Mouse (Mus musculus): ENCODE measurements around the gene Gpr4. TPM values are rescaled to one million over a fixed set of nuclear protein-coding genes. Genes with fewer than 3 reads are reported as not detected.

Gpr4 gene
- polyA plus RNA-seq, 1 experiment = 5.5 TPM

GRCm38 (mm10) chr7:19166990-19167389 lies 45.3 kb upstream of the Gpr4 start:
- no peaks in the 10 kb centered on the region; the same call in 1 of the 2 replicates for H3K27me3 ChIP-seq (ENCODE audit: control insufficient read depth, insufficient read depth, low read length)
- no peaks in the 10 kb centered on the region for H3K36me3 ChIP-seq (ENCODE audit: control insufficient read depth, insufficient read depth, low read length)
- WGBS = 79% methylated on average over 3 of the region's 3 CpGs
- no peak overlapping the region for H3K27ac ChIP-seq (ENCODE audit: control insufficient read depth, insufficient read depth, low read length)
- H3K4me1 ChIP-seq (replicated peaks; ENCODE audit: control insufficient read depth, insufficient read depth, low read length) = peaks cover 20% of the 10 kb centered on the region
- TF ChIP-seq POLR2A (IDR thresholded peaks at IDR 0.05; ENCODE audit: control insufficient read depth, extremely low read depth, insufficient read depth, low read length, poor library complexity) = no peak
- TF ChIP-seq CTCF (IDR thresholded peaks at IDR 0.05; ENCODE audit: borderline replicate concordance, control insufficient read depth, extremely low read depth, insufficient read depth, low read length, poor library complexity) = no peak
- no peak overlapping the region for H3K4me3 ChIP-seq (ENCODE audit: control insufficient read depth, insufficient read depth, low read length)
- no peak for DNase-seq

DNA sequence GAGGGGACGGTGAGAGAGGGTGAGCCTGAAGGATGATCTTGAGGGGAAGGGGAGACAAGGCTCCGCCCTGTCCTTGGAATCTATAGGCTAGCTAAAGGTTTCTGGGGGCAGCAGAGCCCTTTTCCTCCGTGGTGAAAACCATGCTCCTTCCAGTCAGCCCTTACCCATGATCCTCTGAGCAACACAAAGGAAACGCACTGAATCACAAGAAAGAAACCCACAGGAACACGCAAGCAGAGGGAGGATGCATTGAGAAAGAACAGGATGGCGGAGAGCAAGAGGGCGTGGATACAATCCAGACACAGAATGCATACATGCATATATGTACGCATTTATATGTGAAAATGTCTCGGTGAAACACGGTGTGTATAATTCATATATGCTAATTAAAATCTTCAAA lies 42.8 kb upstream of the Gpr4 start:
- H3K4me1 ChIP-seq (replicated peaks; ENCODE audit: control insufficient read depth, insufficient read depth, low read length) = peaks cover 19% of the 10 kb centered on the region
- H3K4me3 ChIP-seq (ENCODE audit: control insufficient read depth, insufficient read depth, low read length) = no peak overlapping the region
- no peak for DNase-seq
- H3K27me3 ChIP-seq (ENCODE audit: control insufficient read depth, insufficient read depth, low read length) = no peaks in the 10 kb centered on the region; the same call in 1 of the 2 replicates
- no peak for TF ChIP-seq CTCF (IDR thresholded peaks at IDR 0.05; ENCODE audit: borderline replicate concordance, control insufficient read depth, extremely low read depth, insufficient read depth, low read length, poor library complexity)
- TF ChIP-seq POLR2A (IDR thresholded peaks at IDR 0.05; ENCODE audit: control insufficient read depth, extremely low read depth, insufficient read depth, low read length, poor library complexity) = no peak
- no peaks in the 10 kb centered on the region for H3K36me3 ChIP-seq (ENCODE audit: control insufficient read depth, insufficient read depth, low read length)
- WGBS = 41% methylated on average over 10 of the region's 10 CpGs
- H3K27ac ChIP-seq (ENCODE audit: control insufficient read depth, insufficient read depth, low read length) = no peak overlapping the region

- TF ChIP-seq CTCF (IDR thresholded peaks at IDR 0.05; ENCODE audit: borderline replicate concordance, control insufficient read depth, extremely low read depth, insufficient read depth, low read length, poor library complexity) (no peak), POLR2A (IDR thresholded peaks at IDR 0.05; ENCODE audit: control insufficient read depth, extremely low read depth, insufficient read depth, low read length, poor library complexity) (no peak)
- Histone ChIP-seq H3K4me1 (replicated peaks; ENCODE audit: control insufficient read depth, insufficient read depth, low read length) (peaks cover 13% of the 10 kb centered on the region), H3K4me3 (ENCODE audit: control insufficient read depth, insufficient read depth, low read length) (no peak overlapping the region), H3K27ac (ENCODE audit: control insufficient read depth, insufficient read depth, low read length) (no peak overlapping the region), H3K27me3 (ENCODE audit: control insufficient read depth, insufficient read depth, low read length) (no peaks in the 10 kb centered on the region; the same call in 1 of the 2 replicates), H3K36me3 (ENCODE audit: control insufficient read depth, insufficient read depth, low read length) (no peaks in the 10 kb centered on the region)
- no peak for DNase-seq
- WGBS = 86% methylated on average over 8 of the region's 8 CpGs
These were observed 42.2 kb upstream of the Gpr4 start for GRCm38 (mm10) chr7:19170142-19170541.

GRCm38 (mm10) chr7:19171831-19172230 lies 40.5 kb upstream of the Gpr4 start:
- Histone ChIP-seq H3K4me3 (ENCODE audit: control insufficient read depth, insufficient read depth, low read length) (no peak overlapping the region), H3K4me1 (replicated peaks; ENCODE audit: control insufficient read depth, insufficient read depth, low read length) (peaks cover 7% of the 10 kb centered on the region; the same call in 1 of the 2 replicates), H3K27me3 (ENCODE audit: control insufficient read depth, insufficient read depth, low read length) (peaks cover 5% of the 10 kb centered on the region; the same call in 1 of the 2 replicates), H3K27ac (ENCODE audit: control insufficient read depth, insufficient read depth, low read length) (no peak overlapping the region), H3K36me3 (ENCODE audit: control insufficient read depth, insufficient read depth, low read length) (no peaks in the 10 kb centered on the region)
- no peak for TF ChIP-seq POLR2A (IDR thresholded peaks at IDR 0.05; ENCODE audit: control insufficient read depth, extremely low read depth, insufficient read depth, low read length, poor library complexity)
- no peak for TF ChIP-seq CTCF (IDR thresholded peaks at IDR 0.05; ENCODE audit: borderline replicate concordance, control insufficient read depth, extremely low read depth, insufficient read depth, low read length, poor library complexity)
- DNase-seq = no peak
- WGBS = 66% methylated on average over 8 of the region's 8 CpGs

GRCm38 (mm10) chr7:19172874-19173273 lies 39.5 kb upstream of the Gpr4 start:
- no peak overlapping the region for H3K27ac ChIP-seq (ENCODE audit: control insufficient read depth, insufficient read depth, low read length)
- H3K27me3 ChIP-seq (ENCODE audit: control insufficient read depth, insufficient read depth, low read length) = peaks cover 9% of the 10 kb centered on the region
- peaks cover 7% of the 10 kb centered on the region; the same call in 1 of the 2 replicates for H3K4me1 ChIP-seq (replicated peaks; ENCODE audit: control insufficient read depth, insufficient read depth, low read length)
- DNase-seq = peak; percentile 89
- no peak for TF ChIP-seq POLR2A (IDR thresholded peaks at IDR 0.05; ENCODE audit: control insufficient read depth, extremely low read depth, insufficient read depth, low read length, poor library complexity)
- TF ChIP-seq CTCF (IDR thresholded peaks at IDR 0.05; ENCODE audit: borderline replicate concordance, control insufficient read depth, extremely low read depth, insufficient read depth, low read length, poor library complexity) = peak; percentile 97
- no peaks in the 10 kb centered on the region for H3K36me3 ChIP-seq (ENCODE audit: control insufficient read depth, insufficient read depth, low read length)
- peak overlapping the region; percentile 6; the same call in 1 of the 2 replicates for H3K4me3 ChIP-seq (ENCODE audit: control insufficient read depth, insufficient read depth, low read length)
- 5% methylated on average over 17 of the region's 17 CpGs for WGBS

GRCm38 (mm10) chr7:19175708-19176515 lies 36.4 kb upstream of the Gpr4 start, which contains the start of gene Eml2:
TSS of gene Eml2 (plus strand) at chr7:19176421.
- TF ChIP-seq POLR2A (IDR thresholded peaks at IDR 0.05; ENCODE audit: control insufficient read depth, extremely low read depth, insufficient read depth, low read length, poor library complexity) (no peak), CTCF (IDR thresholded peaks at IDR 0.05; ENCODE audit: borderline replicate concordance, control insufficient read depth, extremely low read depth, insufficient read depth, low read length, poor library complexity) (no peak)
- peaks cover 12% of the 10 kb centered on the region for H3K4me1 ChIP-seq (replicated peaks; ENCODE audit: control insufficient read depth, insufficient read depth, low read length)
- no peak for DNase-seq
- 10% methylated on average over 30 of the region's 30 CpGs for WGBS
- peaks cover 23% of the 10 kb centered on the region for H3K27me3 ChIP-seq (ENCODE audit: control insufficient read depth, insufficient read depth, low read length)
- no peak within 1 kb of the TSS for H3K4me3 ChIP-seq (ENCODE audit: control insufficient read depth, insufficient read depth, low read length)
- no peak within 1 kb of the TSS for H3K27ac ChIP-seq (ENCODE audit: control insufficient read depth, insufficient read depth, low read length)
- H3K36me3 ChIP-seq (ENCODE audit: control insufficient read depth, insufficient read depth, low read length) = no peaks in the 10 kb centered on the region

Data from thymus, adult 2 months (tissue).